Mouse (Mus musculus): Measurements from ENCODE around the gene Wdfy4.

- no peak for TF ChIP-seq EP300 (IDR thresholded peaks at IDR 0.05; ENCODE audit: insufficient read depth, low read depth, low read length)
- TF ChIP-seq CTCF (IDR thresholded peaks at IDR 0.05), result no peak
- TF ChIP-seq POLR2A (IDR thresholded peaks at IDR 0.05; ENCODE audit: insufficient read depth, low read depth, low read length), result no peak
These were observed 117.6 kb downstream of the Wdfy4 start for GRCm38 (mm10) chr14:33067676-33068075.
